Mouse (Mus musculus) CH12F3 (cell line): ENCODE results near the gene 1700125H20Rik.
"Not testable (repeated sequence)": the region's sequence is repeated elsewhere in the genome, so short reads cannot be mapped to it uniquely, and the experiment has no call there.

Experiments used
- in situ Hi-C: fragments of 300-500 bp; cut with MboI; formaldehyde crosslinking; loops from 2 replicates; pipeline ENCODE4 v1.14.3; 2020; ENCODE audit warnings: low sequenced_read_pairs

Gene 1700125H20Rik

GRCm38 (mm10) chr11:85170058-85170740 lies at the start of gene 1700125H20Rik:
Gene 1700125H20Rik (plus strand): TSS chr11:85170404.
- in situ Hi-C loops = no loop called here

- in situ Hi-C loops = no loop called here
These were observed 48.1 kb upstream of the 1700125H20Rik start for GRCm38 (mm10) chr11:85122073-85122472.

GRCm38 (mm10) chr11:85123267-85123992 lies 46.8 kb upstream of the 1700125H20Rik start:
- in situ Hi-C loops = no loop called here

GRCm38 (mm10) chr11:85126257-85127102 lies 43.7 kb upstream of the 1700125H20Rik start:
- in situ Hi-C loops = no loop called here

- in situ Hi-C loops = no loop called here
These were observed 41.3 kb upstream of the 1700125H20Rik start for GRCm38 (mm10) chr11:85128883-85129282.

GRCm38 (mm10) chr11:85131542-85131941 lies 38.7 kb upstream of the 1700125H20Rik start:
- in situ Hi-C loops = no loop called here

- in situ Hi-C loops = no loop called here
These were observed 31.3 kb upstream of the 1700125H20Rik start for GRCm38 (mm10) chr11:85138776-85139474.

GRCm38 (mm10) chr11:85139581-85140540 lies 30.3 kb upstream of the 1700125H20Rik start, which contains the start of gene Usp32:
Gene Usp32 (minus strand): TSS chr11:85140161.
- in situ Hi-C loops = no loop called here

GRCm38 (mm10) chr11:85152256-85152930 lies 17.8 kb upstream of the 1700125H20Rik start:
- in situ Hi-C loops = no loop called here

GRCm38 (mm10) chr11:85157301-85157700 lies 12.9 kb upstream of the 1700125H20Rik start:
- in situ Hi-C loops = no loop called here

- in situ Hi-C loops = not testable (repeated sequence)
These were observed 7.2 kb upstream of the 1700125H20Rik start for GRCm38 (mm10) chr11:85163014-85163413.

GRCm38 (mm10) chr11:85164371-85164770 lies 5.8 kb upstream of the 1700125H20Rik start:
- in situ Hi-C loops = no loop called here

- in situ Hi-C loops = no loop called here
These were observed 2.7 kb upstream of the 1700125H20Rik start for GRCm38 (mm10) chr11:85167503-85167902.

GRCm38 (mm10) chr11:85170833-85171232 lies 629 bp downstream of the 1700125H20Rik start:
- in situ Hi-C loops = no loop called here

GRCm38 (mm10) chr11:85175941-85176340 lies 5.7 kb downstream of the 1700125H20Rik start:
- in situ Hi-C loops = no loop called here

- in situ Hi-C loops = no loop called here
These were observed 7.6 kb downstream of the 1700125H20Rik start for GRCm38 (mm10) chr11:85177761-85178160.

GRCm38 (mm10) chr11:85178413-85178812 lies 8.2 kb downstream of the 1700125H20Rik start:
- in situ Hi-C loops = no loop called here

GRCm38 (mm10) chr11:85182617-85183283 lies 12.5 kb downstream of the 1700125H20Rik start:
- in situ Hi-C loops = no loop called here
